Mouse (Mus musculus) WW6 (cell line): ENCODE data around the gene Sult1a1.

Source experiments
- DNase-seq: peaks from one replicate; pipeline ENCODE4 v3.0.0-alpha.2; 2013; ENCODE audit warnings: low read depth, low spot score

Sult1a1 gene

DNA sequence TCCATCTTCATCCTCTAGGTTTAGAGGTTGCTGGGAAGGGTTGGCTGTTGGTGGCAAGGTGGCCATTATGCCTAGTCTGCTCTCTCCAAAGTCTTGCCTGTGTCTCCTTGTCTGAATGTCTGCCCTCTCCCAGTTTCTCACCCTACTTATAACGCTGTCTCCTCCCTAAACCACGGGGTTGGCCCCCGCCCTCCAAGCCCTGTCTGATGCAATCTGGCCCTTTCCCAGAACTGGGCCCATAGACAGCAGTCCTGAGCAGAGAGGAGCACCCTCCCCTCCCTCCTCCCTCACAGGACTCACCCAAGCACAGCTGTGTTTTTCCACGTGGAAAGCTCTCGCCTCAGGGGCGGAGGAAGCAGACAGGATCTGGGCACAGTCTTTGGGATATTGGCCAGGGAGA is 50.9 kb downstream of the Sult1a1 start:
- DNase-seq, result no peak

DNA sequence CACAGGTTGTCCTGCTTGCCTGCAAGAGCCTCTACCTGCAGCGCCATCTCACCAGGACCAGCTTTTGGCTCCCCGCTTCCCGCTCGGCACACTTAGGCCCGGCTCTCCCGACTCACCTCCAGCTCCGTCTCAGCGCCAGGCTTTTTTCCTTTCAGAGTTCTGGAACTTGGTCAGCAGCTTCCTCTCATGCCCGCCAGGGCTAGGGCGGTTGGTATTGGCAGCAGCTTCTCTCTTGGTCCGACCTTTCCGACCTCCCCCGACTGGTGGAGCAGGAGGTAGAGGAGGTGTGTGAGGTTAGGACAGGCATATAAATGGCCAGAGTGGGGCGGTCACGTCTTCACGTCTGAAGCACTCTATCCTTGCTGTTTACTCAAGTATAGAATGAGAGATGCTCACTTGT is 51.5 kb downstream of the Sult1a1 start:
- DNase-seq, result no peak

DNA sequence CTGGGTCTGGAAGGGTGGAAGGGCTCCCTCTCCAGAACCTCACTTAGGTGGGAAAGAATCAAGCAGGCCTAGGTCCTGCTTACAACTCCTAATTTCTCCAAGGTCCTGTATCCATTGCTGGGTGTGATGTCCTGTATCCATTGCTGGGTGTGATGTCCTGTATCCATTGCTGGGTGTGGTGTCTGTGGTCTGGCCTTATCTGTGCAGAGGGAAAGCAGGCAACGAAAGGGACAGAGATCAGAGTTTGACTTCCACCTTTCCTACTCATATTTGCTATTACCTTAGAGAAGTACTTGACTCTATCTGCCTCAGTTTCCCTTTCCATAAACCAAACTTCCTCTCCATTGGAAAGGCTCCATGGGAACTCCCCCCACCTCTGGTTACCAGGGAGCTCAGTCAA is 52.9 kb downstream of the Sult1a1 start:
- DNase-seq, result no peak
